Mouse (Mus musculus) adrenal gland, postnatal 25 days (tissue): ENCODE measurements around the gene Gm45837. TPM values are rescaled to one million over a fixed set of nuclear protein-coding genes. Genes with fewer than 3 reads are reported as not detected.

Experiments used
- DNase-seq: peaks from one replicate; pipeline ENCODE4 v3.0.0; 2021; ENCODE audit warnings: mixed read lengths
- total RNA-seq: library from RNA; stranded (reverse); gene quantifications from 2 replicates; pipeline ENCODE4 v1.2.3, GENCODE M21; 2021

Gene Gm45837
- total RNA-seq, 1 experiment from 2014 or later, result 4.2 TPM

GRCm38 (mm10) chr7:101503351-101503750 lies 92.7 kb downstream of the Gm45837 start:
- peak; percentile 57 for DNase-seq

- DNase-seq, result no peak
These were observed 93.1 kb downstream of the Gm45837 start for GRCm38 (mm10) chr7:101503803-101504202.

- DNase-seq, result peak; percentile 39
These were observed 93.8 kb downstream of the Gm45837 start for GRCm38 (mm10) chr7:101504507-101504906.

GRCm38 (mm10) chr7:101509212-101509611 lies 98.5 kb downstream of the Gm45837 start:
- peak; percentile 41 for DNase-seq

- peak; percentile 33 for DNase-seq
These were observed 103.0 kb downstream of the Gm45837 start for GRCm38 (mm10) chr7:101513655-101514054.

- DNase-seq, result no peak
These were observed 104.1 kb downstream of the Gm45837 start for GRCm38 (mm10) chr7:101514768-101515167.

GRCm38 (mm10) chr7:101515295-101515694 lies 104.6 kb downstream of the Gm45837 start:
- DNase-seq, result no peak

- no peak for DNase-seq
These were observed 105.8 kb downstream of the Gm45837 start for GRCm38 (mm10) chr7:101516460-101516859.

- DNase-seq, result no peak
These were observed 111.0 kb downstream of the Gm45837 start for GRCm38 (mm10) chr7:101521696-101522095.

- no peak for DNase-seq
These were observed 112.5 kb downstream of the Gm45837 start for GRCm38 (mm10) chr7:101523205-101523604.

- no peak for DNase-seq
These were observed 115.8 kb downstream of the Gm45837 start for GRCm38 (mm10) chr7:101526484-101526883.

GRCm38 (mm10) chr7:101534428-101534827 lies 123.7 kb downstream of the Gm45837 start:
- no peak for DNase-seq

GRCm38 (mm10) chr7:101535102-101535501 lies 124.4 kb downstream of the Gm45837 start:
- DNase-seq, result peak; percentile 20

- no peak for DNase-seq
These were observed 124.8 kb downstream of the Gm45837 start for GRCm38 (mm10) chr7:101535517-101535916.

- peak; percentile 5 for DNase-seq
These were observed 126.9 kb downstream of the Gm45837 start for GRCm38 (mm10) chr7:101537541-101537940.

GRCm38 (mm10) chr7:101538141-101538933 lies 127.7 kb downstream of the Gm45837 start:
- peak; percentile 16 for DNase-seq

- DNase-seq, result no peak
These were observed 129.1 kb downstream of the Gm45837 start for GRCm38 (mm10) chr7:101539774-101540173.

- DNase-seq, result no peak
These were observed 130.0 kb downstream of the Gm45837 start for GRCm38 (mm10) chr7:101540684-101541083.

GRCm38 (mm10) chr7:101541132-101541531 lies 130.4 kb downstream of the Gm45837 start:
- peak; percentile 73 for DNase-seq

GRCm38 (mm10) chr7:101541734-101542133 lies 131.0 kb downstream of the Gm45837 start:
- no peak for DNase-seq

- DNase-seq, result no peak
These were observed 137.0 kb downstream of the Gm45837 start for GRCm38 (mm10) chr7:101547651-101548050.

GRCm38 (mm10) chr7:101549266-101549665 lies 138.6 kb downstream of the Gm45837 start:
- no peak for DNase-seq

- DNase-seq, result no peak
These were observed 140.2 kb downstream of the Gm45837 start for GRCm38 (mm10) chr7:101550686-101551485.
